ENCODE assay signal across 9 mouse cellular contexts in genomic region chr4:53117610-53118009, GRCm38 (mm10). TPM values are rescaled to one million over a fixed set of nuclear protein-coding genes. Genes with fewer than 3 reads are reported as not detected.
DNase-seq lines count a peak whose midpoint lies in the region; ATAC-seq and TF ChIP-seq lines count a peak whose summit lies in the region.
"Had no signal": no experiment of that assay in that cellular context is flagged by ENCODE, and none has a peak within 500 bp of the region (broad histone marks: within the 10 kb centered on the region; RNA-seq: fewer than 3 reads in every experiment).

No protein-coding gene starts in this region.

- ATAC-seq in hindbrain, embryonic 11.5 days (ENCODE audit: low FRiP score) = no peak
- no peak for ATAC-seq in hindbrain, embryonic 16.5 days

- no peak overlapping the region for H3K4me2 ChIP-seq in hindbrain, embryonic 11.5 days (replicated peaks; ENCODE audit: low read depth, low read length)
- H3K4me2 ChIP-seq in hindbrain, embryonic 16.5 days (ENCODE audit: low read length) = no peak overlapping the region

- H3K36me3 ChIP-seq in hindbrain, embryonic 11.5 days (ENCODE audit: control insufficient read depth, insufficient read depth, low read length) = no peaks in the 10 kb centered on the region
- H3K36me3 ChIP-seq in hindbrain, embryonic 16.5 days (ENCODE audit: control insufficient read depth, insufficient read depth, low read length) = no peaks in the 10 kb centered on the region
- no peaks in the 10 kb centered on the region for H3K36me3 ChIP-seq in testis, adult 2 months (ENCODE audit: control insufficient read depth, insufficient read depth, low read length)
- no peaks in the 10 kb centered on the region; the same call in 1 of the 2 replicates for H3K36me3 ChIP-seq in splenic B cell, adult 2 months (ENCODE audit: control insufficient read depth, insufficient read depth, low read length, poor library complexity, severe bottlenecking)

- no peaks in the 10 kb centered on the region for H3K27me3 ChIP-seq in hindbrain, embryonic 11.5 days (ENCODE audit: control insufficient read depth, insufficient read depth, low read length)
- H3K27me3 ChIP-seq in hindbrain, embryonic 16.5 days (replicated peaks; ENCODE audit: control insufficient read depth, insufficient read depth, low read length) = no peaks in the 10 kb centered on the region
- no peaks in the 10 kb centered on the region for H3K27me3 ChIP-seq in testis, adult 2 months (ENCODE audit: control insufficient read depth, insufficient read depth, low read length)
- H3K27me3 ChIP-seq in splenic B cell, adult 2 months (ENCODE audit: control insufficient read depth, insufficient read depth, low read length, poor library complexity, severe bottlenecking) = no peaks in the 10 kb centered on the region

- H3K4me3 ChIP-seq in hindbrain, embryonic 11.5 days (ENCODE audit: low read depth, low read length) = no peak overlapping the region
- no peak overlapping the region for H3K4me3 ChIP-seq in hindbrain, embryonic 16.5 days (ENCODE audit: low read length)
- no peak overlapping the region for H3K4me3 ChIP-seq in testis, adult 2 months (ENCODE audit: control insufficient read depth, low read depth, low read length)
- H3K4me3 ChIP-seq: myocyte had no signal

- H3K27ac ChIP-seq in hindbrain, embryonic 11.5 days (ENCODE audit: low read depth, low read length) = no peak overlapping the region
- no peak overlapping the region for H3K27ac ChIP-seq in hindbrain, embryonic 16.5 days (ENCODE audit: low read depth, low read length)
- H3K27ac ChIP-seq in testis, adult 2 months (ENCODE audit: control insufficient read depth, insufficient read depth, low read depth, low read length) = no peak overlapping the region

- H3K9ac ChIP-seq in hindbrain, embryonic 11.5 days (ENCODE audit: low read depth, low read length) = no peak overlapping the region
- no peak overlapping the region for H3K9ac ChIP-seq in hindbrain, embryonic 16.5 days (ENCODE audit: low read depth, low read length)

- TF ChIP-seq CTCF in testis, adult 2 months (IDR thresholded peaks at IDR 0.05; ENCODE audit: control insufficient read depth, insufficient read depth, insufficient replicate concordance, low read depth, low read length) = peak; percentile 35; the same call in 1 of the 2 replicates

- no peaks in the 10 kb centered on the region for H3K9me3 ChIP-seq in hindbrain, embryonic 11.5 days (ENCODE audit: control insufficient read depth, low read length)
- H3K9me3 ChIP-seq in hindbrain, embryonic 16.5 days (ENCODE audit: control insufficient read depth, low read length) = no peaks in the 10 kb centered on the region

- DNase-seq in hindbrain, embryonic 11.5 days (ENCODE audit: low spot score) = peak; percentile 10
- no peak for DNase-seq in testis, postnatal 14 days (ENCODE audit: low spot score)
- DNase-seq in cerebellum, postnatal 36 days = peak; percentile 18 to 19
- DNase-seq in splenic B cell, adult 2 months (ENCODE audit: low read depth, low spot score) = peak; percentile 35
- DNase-seq in thymus, postnatal 0 days (ENCODE audit: low spot score) = no peak
- no peak for DNase-seq in right cerebral cortex, postnatal 25 days

- H3K4me1 ChIP-seq in hindbrain, embryonic 11.5 days (replicated peaks; ENCODE audit: control insufficient read depth, insufficient read depth, low read length) = no peaks in the 10 kb centered on the region
- no peaks in the 10 kb centered on the region; the same call in 1 of the 2 replicates for H3K4me1 ChIP-seq in hindbrain, embryonic 16.5 days (ENCODE audit: control insufficient read depth, insufficient read depth, low read depth, low read length)
- no peaks in the 10 kb centered on the region; the same call in 1 of the 2 replicates for H3K4me1 ChIP-seq in testis, adult 2 months (ENCODE audit: control insufficient read depth, insufficient read depth, low read length)

- no peak for TF ChIP-seq POLR2A in testis, adult 2 months (IDR thresholded peaks at IDR 0.05; ENCODE audit: control insufficient read depth, low read depth, low read length)

RNA-seq across cellular contexts. Expression of gene Abca1, which starts 42.1 kb away (rescaled TPM):
- 6.1 and 7.5 TPM in 2 replicates for polyA plus RNA-seq in hindbrain, embryonic 11.5 days (2014; fragmentation: Nextera tagmentation; extraction: Ambion mirVana)
- polyA plus RNA-seq in hindbrain, embryonic 16.5 days (2015; fragmentation: Nextera tagmentation; extraction: Ambion mirVana) = 9.4 and 10.0 TPM in 2 replicates
- 5.0 and 9.8 TPM in 2 replicates for polyA plus RNA-seq in testis, adult 2 months (2012; rRNA removed)
- 2.9 and 4.6 TPM in 2 replicates for polyA plus RNA-seq in thymus, postnatal 0 days (2015; fragmentation: Nextera tagmentation; extraction: Ambion mirVana)

Comparison
In these comparisons a context has a peak if more than half of its experiments do, and no peak if none do; other contexts are left out.
1. DNase-seq: peak in hindbrain, embryonic 11.5 days (single experiment), cerebellum, postnatal 36 days (2 of 2) and splenic B cell, adult 2 months (single experiment); none in testis, postnatal 14 days (single experiment), thymus, postnatal 0 days (single experiment) and right cerebral cortex, postnatal 25 days (single experiment).